Mouse (Mus musculus) liver, embryonic 15.5 days (tissue): ENCODE data around the gene A630095N17Rik. TPM values are rescaled to one million over a fixed set of nuclear protein-coding genes. Genes with fewer than 3 reads are reported as not detected.
A peak's percentile ranks its signal among the peaks of the same experiment; 100 is the strongest.

Source experiments
- ATAC-seq: fragments of 200-750 bp; cut with Nextera tagmentation; 2 replicates; pipeline ENCODE4 v1.8.0; 2017; ENCODE audit warnings: moderate number of reproducible peaks, mild to moderate bottlenecking, moderate library complexity; ENCODE audit not compliant: insufficient read depth
- H3K27ac ChIP-seq: fragments of 300-500 bp; sonication (generic); replicated peaks from 2 replicates; pipeline ENCODE4 v1.5.1; 2015; ENCODE audit warnings: mild to moderate bottlenecking, inconsistent platforms
- H3K27me3 ChIP-seq: fragments of 300-500 bp; sonication (generic); 2 replicates; pipeline ENCODE4 v1.6.1; 2015; ENCODE audit warnings: mild to moderate bottlenecking, inconsistent platforms
- H3K36me3 ChIP-seq: fragments of 300-500 bp; sonication (generic); replicated peaks from 2 replicates; pipeline ENCODE4 v1.6.1; 2015; ENCODE audit warnings: moderate library complexity, mild to moderate bottlenecking, inconsistent platforms
- H3K4me1 ChIP-seq: fragments of 300-500 bp; sonication (generic); replicated peaks from 2 replicates; pipeline ENCODE4 v1.6.1; 2015; ENCODE audit warnings: inconsistent platforms
- H3K4me2 ChIP-seq: fragments of 300-500 bp; sonication (generic); 2 replicates; pipeline ENCODE4 v1.6.1; 2015; ENCODE audit warnings: moderate library complexity, mild to moderate bottlenecking, inconsistent platforms
- H3K4me3 ChIP-seq: fragments of 300-500 bp; sonication (generic); replicated peaks from 2 replicates; pipeline ENCODE4 v1.5.1; 2015; ENCODE audit warnings: mild to moderate bottlenecking, inconsistent platforms
- H3K9ac ChIP-seq: fragments of 300-500 bp; sonication (generic); 2 replicates; pipeline ENCODE4 v1.6.1; 2015; ENCODE audit warnings: moderate library complexity, mild to moderate bottlenecking, inconsistent platforms
- H3K9me3 ChIP-seq: fragments of 300-500 bp; sonication (generic); replicated peaks from 2 replicates; pipeline ENCODE4 v1.6.1; 2016; ENCODE audit warnings: inconsistent platforms
- WGBS: fragments of 180-500 bp; shearing (Covaris S2); methylation state at CpG from one replicate; pipeline ENCODE4 v1.1.7; 2015; ENCODE audit warnings: mixed read lengths; ENCODE audit not compliant: insufficient replicate concordance; 5-methylcytosine and 5-hydroxymethylcytosine counted together
- polyA plus RNA-seq: library from polyadenylated mRNA; unstranded; fragments of >200 nt; fragmentation: Nextera tagmentation; extraction: Ambion mirVana; gene quantifications from 2 replicates; pipeline ENCODE4 v1.2.1, GENCODE M21; 2015

Gene A630095N17Rik
- polyA plus RNA-seq, 1 experiment from 2014 or later, result not detected

- Histone ChIP-seq H3K9ac (no peak overlapping the region), H3K4me1 (peaks cover 43% of the 10 kb centered on the region)
- 64% methylated on average over 3 of the region's 3 CpGs for WGBS
Measured at GRCm38 (mm10) chr1:75221538-75221937, 10.4 kb downstream of the A630095N17Rik start.

DNA sequence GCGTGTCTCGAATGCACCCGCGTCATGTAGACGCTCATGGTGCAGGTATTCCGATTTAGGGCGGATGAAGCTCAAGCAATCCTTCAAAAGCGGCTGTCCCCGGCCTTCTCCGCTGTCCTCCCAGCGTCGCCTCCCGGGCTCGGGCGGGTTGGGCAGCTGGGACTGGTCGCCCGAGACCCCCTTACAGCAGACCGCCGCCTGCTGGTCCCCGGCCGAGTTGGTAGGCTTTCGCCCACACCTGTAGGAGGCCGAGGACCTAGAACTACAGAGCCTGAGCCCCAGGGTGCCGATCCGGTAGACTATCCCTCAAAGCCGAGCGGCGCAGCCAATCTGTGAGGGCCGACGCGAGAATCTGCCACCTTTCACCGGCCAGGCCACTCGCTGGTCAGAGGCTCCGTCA lies 12.4 kb downstream of the A630095N17Rik start, which contains the start of gene Tuba4a:
TSS of gene Tuba4a (minus strand) at position 335 of the 400 bp plus-strand sequence.
- 4% methylated on average over 34 of the region's 34 CpGs for WGBS
- H3K27ac ChIP-seq, result peak within 1 kb of the TSS; percentile 95
- no peaks in the 10 kb centered on the region for H3K9me3 ChIP-seq

More at GRCm38 (mm10) chr1:75221538-75221937, 10.4 kb downstream of the A630095N17Rik start:
- no peak overlapping the region for H3K4me2 ChIP-seq
- H3K4me3 ChIP-seq, result no peak overlapping the region
- no peak for ATAC-seq
- peaks cover 7% of the 10 kb centered on the region for H3K36me3 ChIP-seq
- H3K27me3 ChIP-seq, result peaks cover 26% of the 10 kb centered on the region
- no peaks in the 10 kb centered on the region for H3K9me3 ChIP-seq
- no peak overlapping the region for H3K27ac ChIP-seq

GRCm38 (mm10) chr1:75219078-75219477 lies 12.8 kb downstream of the A630095N17Rik start:
- peak overlapping the region; percentile 95 for H3K27ac ChIP-seq
- H3K27me3 ChIP-seq, result peaks cover 26% of the 10 kb centered on the region
- H3K9me3 ChIP-seq, result no peaks in the 10 kb centered on the region
- H3K4me2 ChIP-seq, result peak overlapping the region; percentile 99
- peak overlapping the region; percentile 80 for H3K4me3 ChIP-seq
- peak; percentile 84 for ATAC-seq
- H3K36me3 ChIP-seq, result peaks cover 32% of the 10 kb centered on the region
- WGBS, result under 1% methylated on average over 24 of the region's 24 CpGs
- H3K4me1 ChIP-seq, result peaks cover 55% of the 10 kb centered on the region
- peak overlapping the region; percentile 93 for H3K9ac ChIP-seq

More for the DNA sequence above, 12.4 kb downstream of the A630095N17Rik start, which contains the start of gene Tuba4a:
- Histone ChIP-seq H3K4me3 (peak within 1 kb of the TSS; percentile 80), H3K4me2 (peak within 1 kb of the TSS; percentile 99), H3K36me3 (peaks cover 28% of the 10 kb centered on the region), H3K9ac (peak within 1 kb of the TSS; percentile 93), H3K4me1 (peaks cover 51% of the 10 kb centered on the region), H3K27me3 (peaks cover 26% of the 10 kb centered on the region)
- ATAC-seq, result peak; percentile 5

DNA sequence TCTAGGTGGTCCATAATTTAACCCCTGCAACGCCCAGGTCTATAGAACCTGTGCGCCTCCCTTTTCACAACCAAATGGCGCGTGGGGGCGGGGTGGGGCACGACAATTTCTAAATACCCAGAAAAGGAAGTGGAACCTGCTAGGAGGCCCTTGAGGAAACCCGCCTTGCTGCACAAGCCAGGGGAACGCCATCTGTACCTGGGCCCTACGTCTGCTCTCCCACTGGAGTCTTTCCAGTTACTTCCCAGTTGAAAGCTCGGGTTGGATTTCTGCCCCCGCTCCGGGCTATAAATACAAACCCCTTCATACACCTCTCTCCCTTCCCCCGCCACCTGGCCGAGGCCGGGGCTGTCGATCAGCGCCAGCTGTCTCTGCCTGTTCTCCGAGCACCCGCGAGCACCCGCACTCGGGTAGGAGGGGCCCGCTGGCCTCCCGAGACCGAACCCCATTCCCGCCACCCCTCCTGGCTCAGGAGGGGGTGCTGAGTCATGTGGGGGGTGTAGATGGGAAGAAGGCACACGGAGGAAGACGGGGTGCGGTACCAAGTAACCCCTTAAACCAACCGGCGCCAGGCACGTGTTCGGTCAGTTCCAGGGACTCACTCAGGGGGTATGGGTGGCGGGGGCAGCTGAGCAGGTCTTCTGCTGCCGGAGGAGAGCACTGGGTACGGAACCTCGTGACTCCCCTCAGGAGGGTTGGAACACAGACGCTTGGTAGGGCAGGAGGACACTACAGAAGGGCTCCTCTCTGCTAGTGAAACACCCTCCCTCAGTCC lies 13.5 kb downstream of the A630095N17Rik start:
- peaks cover 26% of the 10 kb centered on the region for H3K27me3 ChIP-seq
- under 1% methylated on average over 38 of the region's 38 CpGs for WGBS
- H3K9me3 ChIP-seq, result no peaks in the 10 kb centered on the region
- H3K4me2 ChIP-seq, result peak overlapping the region; percentile 99
- H3K4me1 ChIP-seq, result peaks cover 62% of the 10 kb centered on the region
- H3K4me3 ChIP-seq, result peak overlapping the region; percentile 80
- peaks cover 39% of the 10 kb centered on the region for H3K36me3 ChIP-seq
- H3K27ac ChIP-seq, result peak overlapping the region; percentile 95
- H3K9ac ChIP-seq, result peak overlapping the region; percentile 93
- ATAC-seq, result peak; percentile 68

GRCm38 (mm10) chr1:75217893-75218226 lies 14.0 kb downstream of the A630095N17Rik start:
- Histone ChIP-seq H3K4me3 (peak overlapping the region; percentile 80), H3K36me3 (peaks cover 44% of the 10 kb centered on the region), H3K4me1 (peaks cover 64% of the 10 kb centered on the region), H3K27me3 (peaks cover 26% of the 10 kb centered on the region), H3K9ac (peak overlapping the region; percentile 93), H3K4me2 (peak overlapping the region; percentile 99), H3K9me3 (no peaks in the 10 kb centered on the region), H3K27ac (peak overlapping the region; percentile 95)
- WGBS, result under 1% methylated on average over 6 of the region's 6 CpGs
- ATAC-seq, result peak; percentile 3; the same call in 1 of the 2 replicates

DNA sequence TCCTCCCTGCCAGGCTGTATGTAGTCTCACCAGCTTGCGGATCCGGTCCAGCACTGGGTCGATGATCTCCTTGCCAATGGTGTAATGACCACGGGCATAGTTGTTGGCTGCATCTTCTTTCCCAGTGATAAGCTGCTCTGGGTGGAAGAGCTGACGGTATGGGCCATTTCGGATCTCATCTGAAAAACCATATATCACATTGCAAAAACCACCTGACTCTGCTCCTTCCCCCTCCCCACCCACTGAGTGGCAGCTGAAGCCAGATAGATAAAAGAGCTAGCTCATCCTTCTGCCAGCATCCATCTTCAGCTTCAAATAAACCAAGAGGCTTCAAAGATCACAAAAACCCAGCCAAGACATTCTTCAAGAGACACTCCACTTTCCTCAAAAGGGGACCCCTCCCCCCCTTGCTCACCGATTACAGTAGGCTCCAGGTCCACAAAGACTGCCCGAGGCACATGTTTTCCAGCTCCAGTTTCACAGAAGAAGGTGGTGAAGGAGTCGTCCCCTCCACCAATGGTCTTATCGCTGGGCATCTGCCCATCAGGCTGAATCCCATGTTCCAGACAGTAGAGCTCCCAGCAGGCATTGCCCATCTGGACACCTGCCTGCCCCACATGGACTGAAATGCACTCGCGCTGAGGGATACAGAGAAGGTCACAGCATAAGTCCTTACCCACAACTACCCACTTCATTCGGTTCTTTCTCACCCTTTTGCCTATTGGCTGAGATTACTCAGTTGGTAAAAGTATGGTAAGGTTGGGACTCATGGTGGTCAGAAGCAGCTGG lies 14.9 kb downstream of the A630095N17Rik start:
- WGBS, result 31% methylated on average over 13 of the region's 13 CpGs
- H3K36me3 ChIP-seq, result peaks cover 53% of the 10 kb centered on the region
- H3K27ac ChIP-seq, result peak overlapping the region; percentile 95
- H3K9ac ChIP-seq, result peak overlapping the region; percentile 93
- H3K9me3 ChIP-seq, result no peaks in the 10 kb centered on the region
- peaks cover 70% of the 10 kb centered on the region for H3K4me1 ChIP-seq
- H3K4me3 ChIP-seq, result peak overlapping the region; percentile 80
- peak overlapping the region; percentile 99 for H3K4me2 ChIP-seq
- peaks cover 26% of the 10 kb centered on the region for H3K27me3 ChIP-seq
- ATAC-seq, result peak; percentile 55

DNA sequence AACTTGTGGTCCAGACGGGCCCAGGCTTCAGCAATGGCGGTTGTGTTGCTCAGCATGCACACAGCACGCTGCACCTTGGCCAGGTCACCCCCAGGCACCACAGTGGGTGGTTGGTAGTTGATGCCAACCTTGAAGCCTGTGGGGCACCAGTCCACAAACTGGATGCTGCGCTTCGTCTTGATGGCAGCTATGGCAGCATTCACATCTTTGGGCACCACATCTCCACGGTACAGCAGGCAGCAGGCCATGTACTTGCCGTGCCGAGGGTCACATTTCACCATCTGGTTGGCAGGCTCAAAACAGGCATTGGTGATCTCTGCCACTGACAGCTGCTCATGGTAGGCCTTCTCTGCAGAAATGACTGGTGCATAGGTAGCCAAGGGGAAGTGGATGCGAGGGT lies 16.1 kb downstream of the A630095N17Rik start:
- ATAC-seq, result no peak
- Histone ChIP-seq H3K4me3 (peak overlapping the region; percentile 80), H3K4me2 (peak overlapping the region; percentile 99), H3K27ac (peak overlapping the region; percentile 95), H3K4me1 (peaks cover 78% of the 10 kb centered on the region), H3K9me3 (no peaks in the 10 kb centered on the region), H3K9ac (peak overlapping the region; percentile 93), H3K36me3 (peaks cover 56% of the 10 kb centered on the region), H3K27me3 (peaks cover 16% of the 10 kb centered on the region)
- 85% methylated on average over 9 of the region's 9 CpGs for WGBS

- 44% methylated on average over 5 of the region's 5 CpGs for WGBS
- Histone ChIP-seq H3K27ac (peak overlapping the region; percentile 95), H3K27me3 (peaks cover 7% of the 10 kb centered on the region), H3K9ac (peak overlapping the region; percentile 93; the same call in 1 of the 2 replicates), H3K4me3 (peak overlapping the region; percentile 80), H3K4me1 (peaks cover 81% of the 10 kb centered on the region), H3K4me2 (peak overlapping the region; percentile 99), H3K9me3 (no peaks in the 10 kb centered on the region), H3K36me3 (peaks cover 56% of the 10 kb centered on the region)
- no peak for ATAC-seq
Measured at GRCm38 (mm10) chr1:75214886-75215285, 17.0 kb downstream of the A630095N17Rik start.

GRCm38 (mm10) chr1:75214442-75214841 lies 17.5 kb downstream of the A630095N17Rik start:
- Histone ChIP-seq H3K9me3 (no peaks in the 10 kb centered on the region), H3K9ac (peak overlapping the region; percentile 93; the same call in 1 of the 2 replicates), H3K27ac (peak overlapping the region; percentile 95), H3K27me3 (peaks cover 2% of the 10 kb centered on the region), H3K4me3 (peak overlapping the region; percentile 80), H3K4me1 (peaks cover 81% of the 10 kb centered on the region), H3K4me2 (peak overlapping the region; percentile 99), H3K36me3 (peaks cover 56% of the 10 kb centered on the region)
- no peak for ATAC-seq
- WGBS, result 55% methylated on average over 2 of the region's 2 CpGs

DNA sequence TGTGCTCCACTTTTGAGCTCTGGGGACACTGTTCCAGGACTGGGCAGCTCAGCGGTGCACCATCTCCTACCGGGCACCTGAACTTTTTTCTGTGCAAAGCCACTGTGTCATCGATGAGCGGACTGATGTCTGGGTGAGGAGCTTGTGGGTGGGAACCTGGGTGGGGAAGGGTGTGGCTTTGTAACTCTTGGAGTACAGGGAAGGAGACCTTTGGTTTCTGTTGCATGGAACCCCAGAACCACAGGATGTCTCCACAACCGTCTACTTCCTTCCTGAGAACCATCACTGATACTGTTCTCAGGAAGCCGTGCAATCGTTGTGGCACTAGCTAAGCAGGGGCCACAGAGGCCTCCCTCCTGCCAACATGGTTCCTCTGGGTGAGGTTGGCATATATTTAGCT lies 18.8 kb downstream of the A630095N17Rik start:
- 6% methylated on average over 7 of the region's 7 CpGs for WGBS
- Histone ChIP-seq H3K36me3 (peaks cover 56% of the 10 kb centered on the region), H3K4me1 (peaks cover 93% of the 10 kb centered on the region), H3K4me2 (peak overlapping the region; percentile 99), H3K27me3 (no peaks in the 10 kb centered on the region), H3K27ac (peak overlapping the region; percentile 95), H3K4me3 (peak overlapping the region; percentile 77), H3K9ac (peak overlapping the region; percentile 43), H3K9me3 (no peaks in the 10 kb centered on the region)
- ATAC-seq, result no peak

- Histone ChIP-seq H3K9me3 (no peaks in the 10 kb centered on the region), H3K36me3 (peaks cover 56% of the 10 kb centered on the region), H3K27ac (peak overlapping the region; percentile 95), H3K27me3 (no peaks in the 10 kb centered on the region), H3K9ac (peak overlapping the region; percentile 43), H3K4me3 (peak overlapping the region; percentile 77), H3K4me2 (peak overlapping the region; percentile 99), H3K4me1 (peaks cover 90% of the 10 kb centered on the region)
- 68% methylated on average over 4 of the region's 4 CpGs for WGBS
- no peak for ATAC-seq
Measured at GRCm38 (mm10) chr1:75212542-75212941, 19.4 kb downstream of the A630095N17Rik start.
